Mouse (Mus musculus): ENCODE data around the gene Phlpp1. TPM values are rescaled to one million over a fixed set of nuclear protein-coding genes. Genes with fewer than 3 reads are reported as not detected.

Phlpp1 gene
- total and polyA plus RNA-seq, 3 experiments, result 5.0 to 9.4 TPM; not detected in 1

- no peak for DNase-seq (ENCODE audit: low read depth, low spot score)
Observed at GRCm38 (mm10) chr1:106276824-106277223, 105.3 kb downstream of the Phlpp1 start.

GRCm38 (mm10) chr1:106277286-106277685 lies 105.7 kb downstream of the Phlpp1 start:
- no peak for TF ChIP-seq SMC3 (IDR thresholded peaks at IDR 0.05; ENCODE audit: low read depth, low read length)
- TF ChIP-seq HCFC1 (IDR thresholded peaks at IDR 0.05; ENCODE audit: low read depth, low read length), result no peak
- TF ChIP-seq KAT2A (conservative IDR thresholded peaks at IDR 0.05; ENCODE audit: low read depth, low read length), result no peak
- TF ChIP-seq MAZ (IDR thresholded peaks at IDR 0.05; ENCODE audit: low read depth, low read length), result no peak
- TF ChIP-seq E2F4 (IDR thresholded peaks at IDR 0.05; ENCODE audit: borderline replicate concordance, low read depth, low read length), result no peak
- TF ChIP-seq MXI1 (IDR thresholded peaks at IDR 0.05; ENCODE audit: low read depth, low read length), result no peak
- no peak for TF ChIP-seq ETS1 (IDR thresholded peaks at IDR 0.05; ENCODE audit: low read depth, low read length)
- no peak for TF ChIP-seq TAL1 (IDR thresholded peaks at IDR 0.05; ENCODE audit: low read length)
- no peak for TF ChIP-seq SIN3A (IDR thresholded peaks at IDR 0.05; ENCODE audit: low read length)
- TF ChIP-seq ELF1 (IDR thresholded peaks at IDR 0.05; ENCODE audit: low read depth, low read length), result no peak
- TF ChIP-seq ZMIZ1 (IDR thresholded peaks at IDR 0.05; ENCODE audit: low read depth, low read length), result no peak
- TF ChIP-seq USF1 (IDR thresholded peaks at IDR 0.05; ENCODE audit: low read depth, low read length), result no peak
- no peak for TF ChIP-seq GABPA (IDR thresholded peaks at IDR 0.05; ENCODE audit: low read depth, low read length)
- no peak for TF ChIP-seq MAFK (IDR thresholded peaks at IDR 0.05; ENCODE audit: borderline replicate concordance, low read depth, low read length)
- no peaks in the 10 kb centered on the region for H3K4me1 ChIP-seq (ENCODE audit: control insufficient read depth in 1 of 2, insufficient read depth in 2 of 2, low read length in 2 of 2)
- DNase-seq (ENCODE audit: low read depth, low spot score), result no peak
- no peaks in the 10 kb centered on the region for H3K36me3 ChIP-seq (ENCODE audit: control insufficient read depth in 1 of 2, insufficient read depth in 2 of 2, low read length in 2 of 2)
- no peak overlapping the region for H3K9ac ChIP-seq (ENCODE audit: control insufficient read depth, low read depth, low read length, poor library complexity, severe bottlenecking)
- no peaks in the 10 kb centered on the region for H3K79me2 ChIP-seq (ENCODE audit: control insufficient read depth, insufficient read depth, low read length, poor library complexity)
- no peaks in the 10 kb centered on the region for H3K9me3 ChIP-seq (replicated peaks; ENCODE audit: insufficient read depth, low read length)
- no peak overlapping the region for H3K4me3 ChIP-seq (ENCODE audit: control insufficient read depth in 1 of 2, insufficient read depth in 1 of 2, low read depth in 2 of 2, low read length in 2 of 2)
- no peak overlapping the region for H3K27ac ChIP-seq (ENCODE audit: control insufficient read depth, low read depth, low read length)
- H3K27me3 ChIP-seq (ENCODE audit: control insufficient read depth in 1 of 2, insufficient read depth in 2 of 2, low read length in 2 of 2), result peaks cover 0 to 2% of the 10 kb centered on the region in 2 experiments; a peak in 1 of 4 replicates

More at GRCm38 (mm10) chr1:106276824-106277223, 105.3 kb downstream of the Phlpp1 start:
- peaks cover 0 to 2% of the 10 kb centered on the region in 2 experiments; a peak in 1 of 4 replicates for H3K27me3 ChIP-seq (ENCODE audit: control insufficient read depth in 1 of 2, insufficient read depth in 2 of 2, low read length in 2 of 2)
- TF ChIP-seq NRF1 (IDR thresholded peaks at IDR 0.05; ENCODE audit: insufficient read depth, low read depth, low read length, poor library complexity, severe bottlenecking) (no peak), GATA1 (IDR thresholded peaks at IDR 0.05; ENCODE audit: low read depth, low read length) (no peak), BHLHE40 (IDR thresholded peaks at IDR 0.05; ENCODE audit: borderline replicate concordance, low read depth, low read length) (no peak), EP300 (IDR thresholded peaks at IDR 0.05; ENCODE audit: low read depth in 1 of 2, low read length in 2 of 2) (no peak), SMC3 (IDR thresholded peaks at IDR 0.05; ENCODE audit: low read depth, low read length) (no peak), ETS1 (IDR thresholded peaks at IDR 0.05; ENCODE audit: low read depth, low read length) (no peak), MAZ (IDR thresholded peaks at IDR 0.05; ENCODE audit: low read depth, low read length) (no peak), ZMIZ1 (IDR thresholded peaks at IDR 0.05; ENCODE audit: low read depth, low read length) (no peak), MAX (IDR thresholded peaks at IDR 0.05; ENCODE audit: low read length) (peak; percentile 51; the same call in 1 of the 2 replicates)
- H3K36me3 ChIP-seq (ENCODE audit: control insufficient read depth in 1 of 2, insufficient read depth in 2 of 2, low read length in 2 of 2), result no peaks in the 10 kb centered on the region
- no peak overlapping the region for H3K9ac ChIP-seq (ENCODE audit: control insufficient read depth, low read depth, low read length, poor library complexity, severe bottlenecking)
- no peaks in the 10 kb centered on the region for H3K79me2 ChIP-seq (ENCODE audit: control insufficient read depth, insufficient read depth, low read length, poor library complexity)
- no peak overlapping the region for H3K4me3 ChIP-seq (ENCODE audit: control insufficient read depth in 1 of 2, insufficient read depth in 1 of 2, low read depth in 2 of 2, low read length in 2 of 2)
- no peaks in the 10 kb centered on the region for H3K4me1 ChIP-seq (ENCODE audit: control insufficient read depth in 1 of 2, insufficient read depth in 2 of 2, low read length in 2 of 2)
- no peak overlapping the region for H3K27ac ChIP-seq (ENCODE audit: control insufficient read depth, low read depth, low read length)
- H3K9me3 ChIP-seq (replicated peaks; ENCODE audit: insufficient read depth, low read length), result no peaks in the 10 kb centered on the region

Data from MEL (cell line).